Comparison of ENCODE assay signal across 20 mouse cellular contexts in the genomic region with DNA sequence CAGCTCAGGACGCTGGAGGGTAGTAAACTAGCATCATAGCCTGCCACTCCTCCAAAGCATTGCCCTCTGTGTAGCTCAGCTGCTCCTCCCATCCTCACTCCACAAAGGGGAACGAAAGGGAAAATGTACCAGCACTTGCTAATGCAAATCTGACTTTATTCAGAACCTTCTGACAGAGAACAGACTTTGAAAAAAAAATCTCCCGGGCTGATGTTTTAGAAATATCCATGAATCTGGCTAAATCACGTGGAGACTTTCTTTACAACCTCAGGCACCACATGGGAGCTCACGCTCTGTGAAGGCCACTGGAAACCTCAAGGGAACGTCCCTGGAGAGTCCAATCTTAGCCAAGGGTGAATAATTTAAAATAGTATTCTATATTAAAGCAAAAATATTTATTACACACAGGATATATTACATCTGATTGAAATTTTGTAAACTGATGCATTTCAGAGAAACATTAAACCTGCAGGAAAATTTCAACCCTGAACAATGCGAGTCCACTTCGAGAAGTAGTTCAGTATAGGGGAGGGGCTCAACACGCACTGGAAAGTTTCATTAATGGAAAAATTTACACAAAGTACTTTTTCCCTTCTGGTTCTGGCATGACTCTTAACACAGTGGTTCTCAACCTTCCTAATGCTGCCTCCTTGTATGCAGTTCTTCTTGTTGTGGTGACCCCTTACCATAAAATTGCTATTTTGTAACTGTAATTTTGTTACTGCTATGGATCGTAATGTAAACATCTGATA.
"Had no signal": no experiment of that assay in that cellular context is flagged by ENCODE, and none has a peak within 500 bp of the region (broad histone marks: within the 10 kb centered on the region; RNA-seq: fewer than 3 reads in every experiment).

No protein-coding gene starts in this region.

- ATAC-seq: inflammation-experienced regulatory T-cells, adult 6 months; intestine, embryonic 16.5 days had no signal

- H3K27ac ChIP-seq: liver, embryonic 13.5 days; midbrain, embryonic 12.5 days; neural tube, embryonic 13.5 days; stomach, postnatal 0 days had no signal

- H3K4me1 ChIP-seq: liver, embryonic 13.5 days; midbrain, embryonic 12.5 days had no signal

- H3K27me3 ChIP-seq: liver, embryonic 13.5 days; midbrain, embryonic 12.5 days; neural tube, embryonic 13.5 days had no signal

- H3K4me3 ChIP-seq: liver, embryonic 13.5 days; midbrain, embryonic 12.5 days; neural tube, embryonic 13.5 days had no signal

- H3K9ac ChIP-seq: liver, embryonic 13.5 days; midbrain, embryonic 12.5 days; neural tube, embryonic 13.5 days had no signal

- H3K9me3 ChIP-seq: liver, embryonic 13.5 days; midbrain, embryonic 12.5 days; neural tube, embryonic 13.5 days had no signal

- DNase-seq: kidney, adult 18-20 months; kidney, adult 9 months; kidney, postnatal 14 days; kidney, postnatal 4 days; layer of hippocampus, adult 9-11 months; liver, embryonic 13.5 days; lung, adult 2 months; lung, postnatal 14 days; lung, postnatal 4 days; right cerebral cortex, adult 18-20 months; right cerebral cortex, postnatal 14 days; right cerebral cortex, postnatal 4 days; thymus, adult 2 months; thymus, postnatal 14 days; thymus, postnatal 4 days had no signal

- H3K36me3 ChIP-seq: liver, embryonic 13.5 days; midbrain, embryonic 12.5 days; neural tube, embryonic 13.5 days had no signal

- H3K4me2 ChIP-seq: liver, embryonic 13.5 days; midbrain, embryonic 12.5 days; neural tube, embryonic 13.5 days had no signal
